Mouse (Mus musculus) gastrocnemius, postnatal 25 days (tissue): ENCODE measurements around the gene Aldh3a1. TPM values are rescaled to one million over a fixed set of nuclear protein-coding genes. Genes with fewer than 3 reads are reported as not detected.

Experiments
- DNase-seq: peaks from one replicate; pipeline ENCODE4 v3.0.0; 2022
- total RNA-seq, 2 experiments: library from RNA; stranded (reverse); gene quantifications; 1 replicate in 1 of 2; 2 replicates in 1 of 2; pipeline ENCODE4 v1.2.3; 2021

Gene Aldh3a1
- total RNA-seq, 2 experiments from 2014 or later, result 0.15 to 0.21 TPM

- DNase-seq, result no peak
Measured at GRCm38 (mm10) chr11:61236015-61236414, 28.7 kb downstream of the Aldh3a1 start.

GRCm38 (mm10) chr11:61244406-61244805 lies 37.1 kb downstream of the Aldh3a1 start:
- no peak for DNase-seq

DNA sequence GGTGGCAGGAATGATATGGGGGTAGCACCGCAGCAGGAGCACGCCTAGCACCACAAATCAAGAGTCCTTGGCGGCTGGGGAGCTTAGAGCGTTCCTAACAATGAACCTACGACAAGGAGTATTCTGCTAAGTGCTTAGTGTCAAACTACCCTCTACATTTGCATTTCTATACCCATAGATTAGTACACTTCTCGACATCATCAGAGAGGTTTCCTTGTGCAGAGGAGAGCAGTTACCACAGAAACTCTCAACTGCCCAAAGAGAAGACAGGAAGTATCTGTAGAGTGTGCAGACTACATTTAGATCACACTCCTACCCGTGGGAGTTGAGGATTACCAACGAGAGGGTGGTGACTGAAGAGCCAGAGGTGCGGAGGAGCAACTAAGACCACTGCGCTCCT lies 44.4 kb downstream of the Aldh3a1 start:
- DNase-seq, result no peak

- no peak for DNase-seq
Measured at GRCm38 (mm10) chr11:61252807-61253206, 45.5 kb downstream of the Aldh3a1 start.

- no peak for DNase-seq
Measured at GRCm38 (mm10) chr11:61259106-61259505, 51.8 kb downstream of the Aldh3a1 start.

- no peak for DNase-seq
Measured at GRCm38 (mm10) chr11:61262516-61262915, 55.2 kb downstream of the Aldh3a1 start.

GRCm38 (mm10) chr11:61263841-61264240 lies 56.5 kb downstream of the Aldh3a1 start:
- DNase-seq, result no peak

DNA sequence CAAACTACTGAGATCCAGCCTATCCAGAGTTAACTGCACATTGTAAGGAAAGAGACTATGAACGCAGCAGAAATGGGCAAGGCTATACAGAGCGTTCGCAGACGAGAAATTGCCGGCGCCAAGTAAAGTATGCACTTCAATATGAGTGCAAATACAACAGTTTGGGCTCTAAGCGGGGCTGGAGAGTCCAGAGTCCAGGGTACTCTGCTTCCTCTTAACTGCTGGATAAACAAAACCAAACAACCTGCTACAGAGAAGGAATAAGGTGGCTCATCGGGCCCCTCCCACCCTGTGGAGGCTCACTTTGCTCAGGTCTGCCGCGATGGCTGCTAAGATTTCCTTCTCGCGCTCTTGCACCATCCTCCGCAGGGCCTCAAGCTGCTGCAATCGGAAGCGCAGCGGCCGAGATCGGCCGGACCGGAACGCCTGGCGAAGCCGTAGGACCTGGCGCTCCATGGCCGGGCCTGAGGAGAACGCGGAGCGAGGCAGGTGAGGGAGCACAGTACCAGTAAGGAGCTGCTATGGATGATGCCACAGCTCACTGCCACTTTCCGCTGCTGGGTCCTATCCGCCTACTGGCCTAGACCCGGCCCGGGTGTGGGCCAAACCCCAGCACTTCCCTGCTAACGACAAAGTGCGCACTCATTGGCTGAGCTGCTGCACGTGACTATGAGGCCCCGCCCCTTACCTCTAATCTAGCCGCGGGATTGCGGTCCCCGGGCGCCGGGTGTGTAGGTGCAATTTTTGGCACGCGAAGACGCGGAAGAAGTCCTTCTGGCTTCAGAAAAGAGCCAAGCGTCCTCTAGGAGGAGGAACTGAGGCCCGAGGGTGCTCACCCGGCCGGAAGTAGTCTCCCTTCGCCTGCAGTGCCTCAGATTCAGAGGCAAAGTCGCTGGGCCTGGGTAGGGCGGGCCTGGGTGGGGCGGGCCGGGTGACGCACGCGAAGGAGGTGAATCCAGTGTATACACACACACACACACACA lies 59.5 kb downstream of the Aldh3a1 start, which contains the start of gene Aldh3a2:
Gene Aldh3a2 (minus strand): TSS at position 914 of the 983 bp plus-strand sequence.
- peak; percentile 93 for DNase-seq

Other genes starting within 250 kb of the Aldh3a1 start
- gene Kcnj12, start 185.0 kb upstream of the Aldh3a1 start, total RNA-seq, result 10 to 100 TPM; 44.5 to 45.1 TPM
- gene Tnfrsf13b, start 80.8 kb upstream of the Aldh3a1 start, total RNA-seq, result under 1 TPM; 0.20 to 0.75 TPM
- 10 to 100 TPM; 14.0 TPM for gene Usp22, start 32.5 kb upstream of the Aldh3a1 start, total RNA-seq
- 10 to 100 TPM; 12.6 to 12.8 TPM for gene Aldh3a2, start 59.9 kb downstream of the Aldh3a1 start, total RNA-seq
- gene Slc47a2, start 135.3 kb downstream of the Aldh3a1 start, total RNA-seq, result not detected
- 10 to 100 TPM; 16.1 to 20.7 TPM for gene Slc47a1, start 170.8 kb downstream of the Aldh3a1 start, total RNA-seq
- under 1 TPM; 0.21 to 0.33 TPM for gene Rnf112, start 246.6 kb downstream of the Aldh3a1 start, total RNA-seq